Comparison of ENCODE assay signal across 15 mouse cellular contexts in genomic region chr16:12076700-12077099, GRCm38 (mm10).
DNase-seq lines count a peak whose midpoint lies in the region; ATAC-seq and TF ChIP-seq lines count a peak whose summit lies in the region.
"Had no signal": no experiment of that assay in that cellular context is flagged by ENCODE, and none has a peak within 500 bp of the region (broad histone marks: within the 10 kb centered on the region; RNA-seq: fewer than 3 reads in every experiment).

No protein-coding gene starts in this region.

- WGBS in hindbrain, embryonic 12.5 days, result 29% methylated on average over 2 of the region's 2 CpGs
- 47% methylated on average over 2 of the region's 2 CpGs for WGBS in hindbrain, embryonic 10.5 days
- WGBS in forebrain, embryonic 11.5 days, result 22% methylated on average over 2 of the region's 2 CpGs
- 15% methylated on average over 2 of the region's 2 CpGs for WGBS in forebrain, postnatal 0 days
- WGBS in midbrain, embryonic 14.5 days, result 19% methylated on average over 2 of the region's 2 CpGs
- 36% methylated on average over 2 of the region's 2 CpGs for WGBS in heart, embryonic 12.5 days

- no peaks in the 10 kb centered on the region for H3K4me1 ChIP-seq in hindbrain, embryonic 12.5 days
- peaks cover 9% of the 10 kb centered on the region for H3K4me1 ChIP-seq in hindbrain, embryonic 10.5 days (replicated peaks)
- H3K4me1 ChIP-seq in forebrain, embryonic 11.5 days (replicated peaks; ENCODE audit: control insufficient read depth, insufficient read depth, low read length), result no peaks in the 10 kb centered on the region; the same call in 1 of the 2 replicates
- H3K4me1 ChIP-seq in forebrain, postnatal 0 days (ENCODE audit: insufficient read depth), result peaks cover 9% of the 10 kb centered on the region
- H3K4me1 ChIP-seq in midbrain, embryonic 14.5 days (ENCODE audit: control insufficient read depth, insufficient read depth, low read length), result peaks cover 10% of the 10 kb centered on the region
- 0 out of 2 replicates have a peak, but pooled peaks cover 5% of the 10 kb centered on the region for H3K4me1 ChIP-seq in heart, embryonic 12.5 days (replicated peaks)

- no peak overlapping the region for H3K27ac ChIP-seq in hindbrain, embryonic 12.5 days
- H3K27ac ChIP-seq in hindbrain, embryonic 10.5 days, result no peak overlapping the region; the same call in 1 of the 2 replicates
- no peak overlapping the region for H3K27ac ChIP-seq in forebrain, embryonic 11.5 days (ENCODE audit: low read depth, low read length)
- H3K27ac ChIP-seq in forebrain, postnatal 0 days (ENCODE audit: low read depth, low read length), result peak overlapping the region; percentile 15; the same call in 1 of the 2 replicates
- H3K27ac ChIP-seq in midbrain, embryonic 14.5 days (replicated peaks; ENCODE audit: low read depth, low read length), result peak overlapping the region; percentile 28; the same call in 1 of the 2 replicates
- H3K27ac ChIP-seq in heart, embryonic 12.5 days (ENCODE audit: poor library complexity, severe bottlenecking), result no peak overlapping the region
- H3K27ac ChIP-seq: layer of hippocampus, adult 2 months; stomach, embryonic 15.5 days had no signal

- H3K4me2 ChIP-seq in hindbrain, embryonic 12.5 days (replicated peaks), result no peak overlapping the region
- no peak overlapping the region for H3K4me2 ChIP-seq in forebrain, embryonic 11.5 days (ENCODE audit: low read depth, low read length, severe bottlenecking)
- H3K4me2 ChIP-seq in forebrain, postnatal 0 days (ENCODE audit: low read depth), result no peak overlapping the region
- H3K4me2 ChIP-seq in midbrain, embryonic 14.5 days (ENCODE audit: low read length), result no peak overlapping the region
- no peak overlapping the region for H3K4me2 ChIP-seq in heart, embryonic 12.5 days
- H3K4me2 ChIP-seq: heart, embryonic 11.5 days; hindbrain, embryonic 15.5 days; stomach, embryonic 15.5 days had no signal

- H3K9me3 ChIP-seq in hindbrain, embryonic 12.5 days (replicated peaks), result no peaks in the 10 kb centered on the region
- no peaks in the 10 kb centered on the region for H3K9me3 ChIP-seq in hindbrain, embryonic 10.5 days
- no peaks in the 10 kb centered on the region for H3K9me3 ChIP-seq in forebrain, embryonic 11.5 days (ENCODE audit: control insufficient read depth, low read length)
- H3K9me3 ChIP-seq in forebrain, postnatal 0 days (ENCODE audit: low read length), result no peaks in the 10 kb centered on the region
- no peaks in the 10 kb centered on the region for H3K9me3 ChIP-seq in midbrain, embryonic 14.5 days (ENCODE audit: control insufficient read depth, low read length)
- H3K9me3 ChIP-seq in heart, embryonic 12.5 days (replicated peaks), result no peaks in the 10 kb centered on the region
- H3K9me3 ChIP-seq: hindbrain, embryonic 15.5 days; stomach, embryonic 15.5 days had no signal

- H3K4me3 ChIP-seq in hindbrain, embryonic 12.5 days, result no peak overlapping the region
- H3K4me3 ChIP-seq in hindbrain, embryonic 10.5 days, result no peak overlapping the region
- no peak overlapping the region for H3K4me3 ChIP-seq in forebrain, embryonic 11.5 days (ENCODE audit: low read depth, low read length)
- H3K4me3 ChIP-seq in forebrain, postnatal 0 days (ENCODE audit: low read depth, low read length), result no peak overlapping the region
- H3K4me3 ChIP-seq in midbrain, embryonic 14.5 days (replicated peaks; ENCODE audit: low read depth, low read length), result no peak overlapping the region
- H3K4me3 ChIP-seq in heart, embryonic 12.5 days, result no peak overlapping the region
- H3K4me3 ChIP-seq: hindbrain, embryonic 15.5 days; layer of hippocampus, adult 2 months; stomach, embryonic 15.5 days had no signal

- H3K36me3 ChIP-seq in hindbrain, embryonic 12.5 days, result no peaks in the 10 kb centered on the region
- no peaks in the 10 kb centered on the region for H3K36me3 ChIP-seq in hindbrain, embryonic 10.5 days
- H3K36me3 ChIP-seq in forebrain, embryonic 11.5 days (ENCODE audit: control insufficient read depth, insufficient read depth, low read length), result no peaks in the 10 kb centered on the region
- H3K36me3 ChIP-seq in forebrain, postnatal 0 days (ENCODE audit: insufficient read depth), result no peaks in the 10 kb centered on the region
- H3K36me3 ChIP-seq in midbrain, embryonic 14.5 days (ENCODE audit: control insufficient read depth, insufficient read depth, low read length), result no peaks in the 10 kb centered on the region
- H3K36me3 ChIP-seq in heart, embryonic 12.5 days, result no peaks in the 10 kb centered on the region
- H3K36me3 ChIP-seq: hindbrain, embryonic 15.5 days; stomach, embryonic 15.5 days had no signal

- no peak for TF ChIP-seq CTCF in forebrain, postnatal 0 days (IDR thresholded peaks at IDR 0.05; ENCODE audit: low read depth)

- ATAC-seq in hindbrain, embryonic 12.5 days (ENCODE audit: low FRiP score), result peak; percentile 16; the same call in 1 of the 2 replicates
- peak; percentile 53; the same call in 1 of the 2 replicates for ATAC-seq in forebrain, embryonic 11.5 days (replicated peaks; ENCODE audit: low FRiP score)
- 0 out of 2 replicates have a peak, but pooled peaks have one; percentile 19 for ATAC-seq in forebrain, postnatal 0 days
- no peak; the same call in 1 of the 2 replicates for ATAC-seq in midbrain, embryonic 14.5 days (ENCODE audit: low FRiP score, low TSS enrichment)
- no peak for ATAC-seq in heart, embryonic 12.5 days (ENCODE audit: insufficient number of reproducible peaks, low FRiP score)
- no peak for ATAC-seq in erythroblast, adult 5-6 weeks (replicated peaks; ENCODE audit: low FRiP score, poor library complexity, severe bottlenecking)

- DNase-seq in hindbrain, embryonic 10.5 days (ENCODE audit: low spot score), result no peak
- no peak for DNase-seq in forebrain, embryonic 11.5 days (ENCODE audit: low spot score)
- DNase-seq in forebrain, postnatal 0 days, result no peak
- DNase-seq in midbrain, embryonic 14.5 days, result peak; percentile 39
- DNase-seq in thymus, postnatal 36 days, result no peak
- DNase-seq: cerebellum, adult 9-10 months; lung, adult 18-20 months; thymus, postnatal 25 days had no signal

- H3K9ac ChIP-seq in hindbrain, embryonic 12.5 days, result no peak overlapping the region
- no peak overlapping the region for H3K9ac ChIP-seq in forebrain, embryonic 11.5 days (ENCODE audit: low read length)
- H3K9ac ChIP-seq in forebrain, postnatal 0 days, result no peak overlapping the region
- H3K9ac ChIP-seq in midbrain, embryonic 14.5 days (replicated peaks; ENCODE audit: low read length), result no peak overlapping the region
- no peak overlapping the region for H3K9ac ChIP-seq in heart, embryonic 12.5 days
- H3K9ac ChIP-seq: hindbrain, embryonic 15.5 days; stomach, embryonic 15.5 days had no signal

- H3K27me3 ChIP-seq in hindbrain, embryonic 12.5 days, result no peaks in the 10 kb centered on the region
- H3K27me3 ChIP-seq in hindbrain, embryonic 10.5 days (ENCODE audit: insufficient read depth, poor library complexity, severe bottlenecking), result no peaks in the 10 kb centered on the region
- no peaks in the 10 kb centered on the region for H3K27me3 ChIP-seq in forebrain, embryonic 11.5 days (ENCODE audit: control insufficient read depth, insufficient read depth, low read length)
- H3K27me3 ChIP-seq in forebrain, postnatal 0 days (ENCODE audit: insufficient read depth, low read length), result no peaks in the 10 kb centered on the region
- no peaks in the 10 kb centered on the region for H3K27me3 ChIP-seq in midbrain, embryonic 14.5 days (ENCODE audit: control insufficient read depth, insufficient read depth, low read length)
- H3K27me3 ChIP-seq in heart, embryonic 12.5 days (replicated peaks), result no peaks in the 10 kb centered on the region
- H3K27me3 ChIP-seq: hindbrain, embryonic 15.5 days; stomach, embryonic 15.5 days had no signal

Comparison
In these comparisons a context has a peak if more than half of its experiments do, and no peak if none do; other contexts are left out.
1. H3K27ac ChIP-seq: peak in forebrain, postnatal 0 days (single experiment) and midbrain, embryonic 14.5 days (single experiment); none in hindbrain, embryonic 12.5 days (single experiment), hindbrain, embryonic 10.5 days (single experiment), forebrain, embryonic 11.5 days (single experiment) and heart, embryonic 12.5 days (single experiment).
2. ATAC-seq: peak in hindbrain, embryonic 12.5 days (single experiment), forebrain, embryonic 11.5 days (single experiment) and forebrain, postnatal 0 days (single experiment); none in midbrain, embryonic 14.5 days (single experiment), heart, embryonic 12.5 days (single experiment) and erythroblast, adult 5-6 weeks (single experiment).